16 mouse cellular contexts compared by ENCODE assay signal in the genomic region with DNA sequence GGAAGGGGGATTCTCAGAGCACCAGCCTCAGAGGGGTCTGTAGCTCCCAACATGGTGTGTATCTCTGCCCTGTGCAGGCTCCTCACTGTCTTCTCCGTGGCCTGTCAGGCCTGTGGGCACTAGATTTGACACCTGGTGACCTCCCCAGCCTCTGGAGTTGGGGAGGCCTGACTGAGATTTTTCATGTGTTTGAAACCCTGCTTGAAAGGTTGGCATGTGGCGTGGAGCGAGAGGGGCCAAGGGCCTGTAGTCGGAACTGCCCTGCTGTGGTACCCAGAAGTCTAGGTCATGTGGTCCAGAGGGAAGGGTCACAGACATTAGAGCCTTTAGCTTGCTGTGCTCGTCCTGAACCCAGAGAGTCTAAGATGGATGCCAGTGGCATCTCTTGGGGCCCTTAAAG.
"Had no signal": no experiment of that assay in that cellular context is flagged by ENCODE, and none has a peak within 500 bp of the region (broad histone marks: within the 10 kb centered on the region; RNA-seq: fewer than 3 reads in every experiment).

No protein-coding gene starts in this region.

- H3K4me2 ChIP-seq: neural tube, embryonic 13.5 days; neural tube, embryonic 15.5 days; stomach, embryonic 15.5 days had no signal

- H3K4me3 ChIP-seq: neural tube, embryonic 13.5 days; neural tube, embryonic 15.5 days; stomach, embryonic 15.5 days had no signal

- H3K27me3 ChIP-seq: neural tube, embryonic 15.5 days; stomach, embryonic 15.5 days had no signal

- H3K27ac ChIP-seq: neural tube, embryonic 13.5 days; neural tube, embryonic 15.5 days; stomach, embryonic 15.5 days; stomach, postnatal 0 days had no signal

- H3K36me3 ChIP-seq: neural tube, embryonic 15.5 days had no signal

- DNase-seq: retina, postnatal 1 day; right cerebral cortex, adult 18-20 months; right cerebral cortex, postnatal 14 days; right cerebral cortex, postnatal 25 days; right cerebral cortex, postnatal 4 days; spleen, adult 18-20 months; thymus, adult 18-20 months; thymus, adult 2 months; thymus, postnatal 14 days; thymus, postnatal 25 days; thymus, postnatal 36 days; thymus, postnatal 4 days had no signal

- H3K9me3 ChIP-seq: neural tube, embryonic 13.5 days; neural tube, embryonic 15.5 days; stomach, embryonic 15.5 days had no signal

- H3K9ac ChIP-seq: neural tube, embryonic 13.5 days; neural tube, embryonic 15.5 days; stomach, embryonic 15.5 days had no signal
